Mouse (Mus musculus) erythroblast, embryonic 14.5 days (primary cell): Measurements from ENCODE around the gene Adnp.

Source experiments
- GATA1 ChIP-seq: IDR thresholded peaks from 2 replicates; pipeline ENCODE4 v1.6.1; 2012; ENCODE audit warnings: low read length, inconsistent platforms, mixed read lengths
- TAL1 ChIP-seq: IDR thresholded peaks from 3 replicates; pipeline ENCODE4 v1.6.1; 2012; ENCODE audit warnings: low read length, inconsistent platforms, mixed read lengths

- TF ChIP-seq TAL1 (no peak), GATA1 (no peak)
Measured at GRCm38 (mm10) chr2:168207883-168208282, 971 bp upstream of the Adnp start.
